Mouse (Mus musculus) left cerebral cortex, adult 9 months (tissue): ENCODE measurements around the gene Esr2.

Experiments
- DNase-seq, 2 experiments: peaks; one replicate each; pipeline ENCODE4 v3.0.0; 2022; ENCODE audit warnings: low spot score in 2 of 2

The Esr2 gene

GRCm38 (mm10) chr12:76085956-76086905, 90.8 kb downstream of the Esr2 start:
- no peak for DNase-seq

- DNase-seq: no peak
Measured at GRCm38 (mm10) chr12:76085066-76085465, 92.0 kb downstream of the Esr2 start.

GRCm38 (mm10) chr12:76081557-76082211, 95.4 kb downstream of the Esr2 start:
- DNase-seq: peak; percentile 59 to 81

- no peak for DNase-seq
Measured at GRCm38 (mm10) chr12:76080876-76081556, 96.0 kb downstream of the Esr2 start.

GRCm38 (mm10) chr12:76073981-76074380, 103.1 kb downstream of the Esr2 start:
- DNase-seq: no peak

- no peak for DNase-seq
Measured at GRCm38 (mm10) chr12:76073066-76073826, 103.8 kb downstream of the Esr2 start.

- no peak for DNase-seq
Measured at GRCm38 (mm10) chr12:76071935-76072849, 104.9 kb downstream of the Esr2 start.
